Mouse (Mus musculus): ENCODE measurements at regions not wholly inside any gene's neighbourhood (a gene's known extent, or its start where the extent isn't known, plus 50 kb on each side); places are given as distances from the start of the nearest gene placed in this dataset.
A peak's percentile ranks its signal among the peaks of the same experiment; 100 is the strongest.

DNA sequence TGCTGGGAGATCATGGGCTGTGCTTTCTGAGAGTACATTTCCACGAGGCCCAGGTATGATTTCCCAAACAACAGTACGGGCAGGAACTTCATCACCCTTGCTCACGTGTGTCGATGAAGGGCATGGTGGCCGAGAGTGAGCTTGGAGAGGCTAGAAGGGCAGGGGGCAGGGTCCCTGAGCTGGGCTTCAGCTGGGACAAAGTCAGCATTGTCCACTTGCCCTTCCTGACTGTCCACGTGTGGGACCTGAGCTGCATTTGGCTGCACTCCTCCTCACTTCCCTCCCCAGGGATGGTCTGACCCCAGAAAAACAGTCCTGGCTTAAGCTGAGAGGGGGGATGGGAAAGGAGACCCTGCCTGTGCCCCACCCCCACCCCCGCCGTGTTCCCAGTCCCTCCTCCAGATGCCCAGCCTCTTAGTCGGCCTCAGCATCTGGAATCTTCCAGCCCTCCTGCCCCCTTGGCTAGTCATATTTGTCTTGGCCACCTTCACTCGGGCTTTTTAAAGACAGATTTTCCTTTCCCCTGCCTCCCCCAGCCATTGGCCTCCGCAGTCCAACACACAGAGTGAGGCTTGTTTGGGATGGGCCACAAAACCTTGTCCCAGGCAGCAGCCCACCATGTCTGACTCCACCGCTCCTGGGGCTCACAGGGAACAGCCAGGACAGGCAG is 58.6 kb downstream of the Isg20 start:
- Histone ChIP-seq H3K4me3 (no peak overlapping the region), H3K27me3 (no peaks in the 10 kb centered on the region), H3K4me1 (no peaks in the 10 kb centered on the region), H3K9ac (replicated peaks) (no peak overlapping the region), H3K4me2 (replicated peaks) (no peak overlapping the region), H3K36me3 (no peaks in the 10 kb centered on the region), H3K9me3 (no peaks in the 10 kb centered on the region), H3K27ac (replicated peaks) (no peak overlapping the region)
- no peak for ATAC-seq (replicated peaks)
- WGBS, result 65% methylated on average over 12 of the region's 12 CpGs

DNA sequence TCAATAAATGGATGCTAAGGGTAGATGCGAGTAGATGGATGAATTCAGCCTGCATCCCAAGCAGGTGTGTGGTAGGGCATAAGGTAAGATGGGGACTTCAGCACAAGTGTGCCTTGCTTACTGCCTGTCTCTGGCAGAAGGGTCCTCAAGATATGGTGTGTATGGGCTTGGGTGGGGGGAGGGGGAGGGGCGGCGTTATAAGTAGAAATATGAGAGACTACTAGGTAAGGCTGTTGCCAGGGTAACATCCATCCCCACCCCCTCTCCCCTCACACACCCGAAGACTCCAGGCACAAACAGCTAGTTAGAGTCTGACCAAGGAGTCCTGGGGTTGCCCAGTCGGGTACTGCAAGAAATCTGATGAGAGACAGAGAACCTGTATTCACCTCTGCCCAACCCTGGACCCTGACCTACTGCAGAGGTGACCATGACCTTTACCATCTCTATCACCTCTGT is 63.5 kb upstream of the Acan start:
- Histone ChIP-seq H3K27ac (replicated peaks) (no peak overlapping the region), H3K4me2 (replicated peaks) (peak overlapping the region; percentile 85), H3K4me3 (peak overlapping the region; percentile 44), H3K9me3 (no peaks in the 10 kb centered on the region), H3K4me1 (peaks cover 10% of the 10 kb centered on the region), H3K36me3 (no peaks in the 10 kb centered on the region), H3K9ac (replicated peaks) (0 out of 2 replicates have a peak overlapping the region, but pooled peaks have one; percentile 45), H3K27me3 (0 out of 2 replicates have a peak, but pooled peaks cover 3% of the 10 kb centered on the region)
- 31% methylated on average over 5 of the region's 5 CpGs for WGBS
- ATAC-seq (replicated peaks), result peak; percentile 66

GRCm38 (mm10) chr7:78990302-78991038 is 62.8 kb upstream of the Acan start:
- ATAC-seq (replicated peaks), result peak; percentile 67
- WGBS, result 4% methylated on average over 27 of the region's 27 CpGs
- H3K9me3 ChIP-seq, result no peaks in the 10 kb centered on the region
- H3K4me1 ChIP-seq, result peaks cover 10% of the 10 kb centered on the region
- peak overlapping the region; percentile 45 for H3K9ac ChIP-seq (replicated peaks)
- no peak overlapping the region for H3K27ac ChIP-seq (replicated peaks)
- no peaks in the 10 kb centered on the region for H3K36me3 ChIP-seq
- 0 out of 2 replicates have a peak, but pooled peaks cover 3% of the 10 kb centered on the region for H3K27me3 ChIP-seq
- peak overlapping the region; percentile 85 for H3K4me2 ChIP-seq (replicated peaks)
- peak overlapping the region; percentile 44 for H3K4me3 ChIP-seq

- Histone ChIP-seq H3K27me3 (0 out of 2 replicates have a peak, but pooled peaks cover 3% of the 10 kb centered on the region), H3K9me3 (no peaks in the 10 kb centered on the region), H3K9ac (replicated peaks) (no peak overlapping the region), H3K36me3 (no peaks in the 10 kb centered on the region), H3K4me3 (no peak overlapping the region), H3K27ac (replicated peaks) (no peak overlapping the region), H3K4me1 (peaks cover 10% of the 10 kb centered on the region), H3K4me2 (replicated peaks) (no peak overlapping the region)
- ATAC-seq (replicated peaks), result no peak
- WGBS, result 82% methylated on average over 7 of the region's 7 CpGs
Observed at GRCm38 (mm10) chr7:78992991-78993390, 60.3 kb upstream of the Acan start.

DNA sequence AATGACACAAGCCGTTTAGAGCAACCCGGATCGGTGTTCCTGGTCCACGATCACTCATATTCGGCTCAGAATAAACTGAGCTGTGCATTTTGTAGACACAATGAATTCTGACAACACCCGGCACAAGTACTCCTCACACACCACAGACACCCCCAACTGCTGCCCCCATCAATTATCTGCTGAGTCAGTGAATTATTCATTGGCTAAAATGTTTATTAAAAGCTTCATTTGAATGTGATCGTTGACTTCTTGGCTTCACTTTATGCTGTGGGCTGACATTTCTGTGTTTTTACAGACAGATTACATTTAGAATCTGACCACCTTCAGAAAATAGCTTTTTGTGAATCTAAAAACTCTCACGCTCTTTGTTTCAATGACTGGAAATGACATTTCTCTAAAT is 59.1 kb upstream of the Acan start:
- WGBS, result 83% methylated on average over 8 of the region's 8 CpGs
- no peak overlapping the region for H3K4me2 ChIP-seq (replicated peaks)
- peaks cover 10% of the 10 kb centered on the region for H3K4me1 ChIP-seq
- H3K9ac ChIP-seq (replicated peaks), result no peak overlapping the region
- no peaks in the 10 kb centered on the region for H3K9me3 ChIP-seq
- no peak overlapping the region for H3K27ac ChIP-seq (replicated peaks)
- no peak overlapping the region for H3K4me3 ChIP-seq
- no peak for ATAC-seq (replicated peaks)
- H3K27me3 ChIP-seq, result 0 out of 2 replicates have a peak, but pooled peaks cover 3% of the 10 kb centered on the region
- H3K36me3 ChIP-seq, result no peaks in the 10 kb centered on the region

GRCm38 (mm10) chr7:78995034-78995433 is 58.2 kb upstream of the Acan start:
- no peak overlapping the region for H3K4me2 ChIP-seq (replicated peaks)
- no peak overlapping the region for H3K27ac ChIP-seq (replicated peaks)
- no peak for ATAC-seq (replicated peaks)
- no peak overlapping the region for H3K4me3 ChIP-seq
- no peaks in the 10 kb centered on the region for H3K36me3 ChIP-seq
- no peak overlapping the region for H3K9ac ChIP-seq (replicated peaks)
- H3K9me3 ChIP-seq, result no peaks in the 10 kb centered on the region
- 0 out of 2 replicates have a peak, but pooled peaks cover 3% of the 10 kb centered on the region for H3K27me3 ChIP-seq
- peaks cover 7% of the 10 kb centered on the region for H3K4me1 ChIP-seq
- 92% methylated on average over 2 of the region's 2 CpGs for WGBS

- Histone ChIP-seq H3K9ac (replicated peaks) (no peak overlapping the region), H3K4me1 (no peaks in the 10 kb centered on the region; the same call in 1 of the 2 replicates), H3K27ac (replicated peaks) (no peak overlapping the region), H3K4me3 (no peak overlapping the region), H3K36me3 (no peaks in the 10 kb centered on the region), H3K9me3 (no peaks in the 10 kb centered on the region), H3K4me2 (replicated peaks) (no peak overlapping the region), H3K27me3 (0 out of 2 replicates have a peak, but pooled peaks cover 1% of the 10 kb centered on the region)
- ATAC-seq (replicated peaks), result no peak
- WGBS, result 84% methylated on average over 4 of the region's 4 CpGs
Observed at GRCm38 (mm10) chr7:78995820-78996219, 57.5 kb upstream of the Acan start.
